Mouse (Mus musculus) ovary, postnatal 10 days (tissue): ENCODE measurements around the gene Ecpas.

Source experiments
- DNase-seq: peaks from one replicate; pipeline ENCODE4 v3.0.0; 2022; ENCODE audit warnings: low spot score

Ecpas gene

DNA sequence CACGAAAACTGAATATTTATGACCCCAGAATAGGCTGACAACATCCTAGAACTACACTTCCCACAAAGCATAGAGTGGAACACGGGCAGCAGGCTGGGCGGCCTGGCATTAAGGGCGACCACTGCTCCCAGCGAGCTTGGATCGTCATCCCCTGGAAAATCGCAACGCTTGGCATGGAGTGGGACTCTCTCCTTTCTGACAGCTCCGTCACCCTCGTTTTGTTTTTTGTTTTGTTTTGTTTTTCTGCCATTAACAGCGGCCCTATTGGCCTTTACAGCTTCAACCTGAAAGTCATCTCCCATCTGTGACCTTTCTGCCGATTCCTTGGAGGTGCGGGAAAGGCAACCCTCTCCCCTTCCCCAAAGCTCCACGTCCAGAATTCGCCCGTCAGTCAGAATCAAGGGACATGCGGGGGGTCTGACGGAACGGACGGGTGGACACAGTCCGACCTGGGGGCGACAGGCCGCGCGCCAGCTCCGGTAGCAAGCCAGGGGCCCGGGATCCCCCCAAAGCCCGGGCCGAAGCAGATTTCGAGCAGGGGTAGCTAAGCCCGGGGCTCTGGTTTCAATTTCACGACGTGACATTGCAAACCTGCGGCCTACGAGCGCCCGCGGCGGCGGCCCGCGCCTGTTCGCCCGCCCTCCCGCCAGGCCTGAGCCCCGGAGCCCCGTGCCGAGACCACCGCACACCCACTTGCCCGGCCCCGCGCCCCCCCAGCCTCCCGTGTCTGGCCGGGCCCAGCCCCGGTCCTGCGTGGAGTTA lies 1.3 kb downstream of the Ecpas start:
- DNase-seq = peak; percentile 52

DNA sequence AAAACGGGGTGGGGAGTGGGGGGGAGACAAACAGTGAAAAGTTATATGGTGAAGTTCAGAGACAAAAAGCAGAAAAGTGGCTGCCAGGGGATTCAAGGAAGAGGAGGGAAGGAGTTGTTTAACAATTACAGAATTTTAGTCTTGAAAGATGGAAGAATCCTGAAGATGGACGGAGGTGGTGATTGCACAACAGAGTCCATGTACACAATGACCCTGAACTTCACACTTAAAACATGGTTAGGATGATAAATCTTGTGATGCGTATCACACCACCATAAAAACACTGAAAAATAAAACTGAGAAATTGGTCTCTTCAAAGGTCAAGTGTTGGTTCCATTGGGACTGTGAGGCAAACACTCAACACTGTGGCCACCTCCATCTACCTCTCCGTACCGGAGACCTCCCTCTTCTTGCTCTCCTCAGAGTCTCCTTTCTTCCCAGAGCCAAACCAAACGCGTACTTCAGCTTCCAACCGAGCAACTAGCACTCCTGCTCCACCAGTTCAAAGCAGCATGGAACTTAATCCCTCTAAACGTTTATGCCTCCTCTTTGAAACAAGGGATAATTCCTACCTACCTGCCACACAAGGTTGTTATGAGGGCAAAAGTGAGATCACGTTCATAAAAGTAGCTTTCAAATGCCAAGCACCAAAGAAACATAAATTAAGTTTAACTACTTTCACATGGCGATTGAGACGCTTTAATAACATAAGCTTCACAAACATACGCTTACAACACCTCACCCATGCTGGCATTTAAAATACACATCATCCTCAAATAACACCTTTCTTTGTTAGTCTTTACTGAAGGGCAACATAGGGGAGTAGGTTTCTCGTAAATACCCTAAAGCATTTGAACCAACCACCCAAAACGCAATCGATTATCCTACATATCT lies 2.1 kb downstream of the Ecpas start:
- no peak for DNase-seq

DNA sequence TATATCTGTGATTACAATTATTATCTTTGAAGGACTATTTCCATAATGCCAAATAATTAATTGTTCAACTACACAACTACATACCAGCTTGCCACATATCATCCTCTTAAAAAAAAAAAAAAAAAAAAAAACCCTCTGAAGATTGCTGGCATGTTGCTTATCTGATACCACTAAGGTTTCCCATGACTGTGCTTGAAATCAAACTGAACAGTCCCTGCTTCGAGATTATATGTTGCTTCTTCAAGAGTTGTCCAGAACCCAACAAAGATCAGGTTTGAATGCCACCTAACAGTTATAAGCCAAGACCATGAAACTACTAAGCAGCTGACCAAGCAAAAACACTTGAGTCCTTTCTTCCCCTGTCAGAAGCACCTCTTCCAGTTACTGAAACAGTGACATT lies 5.1 kb downstream of the Ecpas start:
- no peak for DNase-seq

DNA sequence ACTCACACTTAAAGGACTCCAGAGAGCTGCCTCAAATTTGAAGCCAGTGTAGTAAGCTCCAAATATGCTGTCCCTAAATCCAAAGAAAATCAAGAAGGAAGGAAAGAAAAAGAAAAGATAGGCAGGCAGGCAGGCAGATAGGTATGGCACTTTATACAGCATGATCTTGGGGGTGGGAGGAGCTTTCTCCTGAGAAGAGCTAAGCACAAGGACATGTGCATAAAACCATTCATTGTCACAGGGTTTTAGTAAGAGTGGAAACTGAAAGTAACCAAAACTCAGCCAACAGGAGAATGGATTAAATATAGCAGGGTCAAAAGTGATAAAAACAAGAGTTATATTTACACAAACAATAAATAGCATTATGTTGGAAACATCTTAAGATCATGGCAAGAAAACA lies 14.2 kb downstream of the Ecpas start:
- no peak for DNase-seq

DNA sequence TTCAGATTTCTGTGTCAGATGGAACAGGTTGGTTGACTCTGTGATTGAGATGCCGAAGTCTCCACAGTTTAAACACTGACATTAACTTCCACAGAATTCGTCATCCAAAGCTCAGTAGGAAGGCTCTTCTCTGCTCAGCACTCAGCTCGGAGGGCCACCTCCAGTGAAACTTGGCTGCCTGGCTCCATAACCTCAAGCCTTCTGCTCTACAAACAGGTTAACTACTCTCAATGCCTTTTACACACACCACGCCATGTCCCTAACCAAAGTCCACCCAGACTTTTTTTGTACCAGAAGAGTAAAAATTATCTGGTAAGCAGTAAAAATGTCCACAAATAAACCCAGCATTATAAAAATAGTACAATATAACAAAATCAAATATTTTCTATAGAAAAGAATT lies 15.1 kb downstream of the Ecpas start:
- DNase-seq = no peak

DNA sequence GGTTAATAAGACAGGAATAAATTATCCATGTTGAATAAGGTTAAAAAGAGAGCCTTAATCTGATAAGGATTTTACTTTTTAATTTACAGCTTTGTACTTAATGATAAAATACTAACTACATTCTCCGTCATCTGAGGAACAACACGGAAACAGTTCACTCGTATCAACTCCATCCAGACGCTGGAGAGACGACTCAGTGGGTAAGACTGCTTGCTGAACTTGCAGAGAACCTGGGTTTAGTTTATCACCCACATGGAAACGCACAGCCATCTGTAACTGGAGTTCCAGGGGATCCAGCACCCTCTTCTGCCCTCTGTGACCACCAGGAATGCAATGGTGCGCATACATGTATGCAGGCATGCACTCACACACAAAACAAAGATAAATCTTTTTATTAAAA lies 18.1 kb downstream of the Ecpas start:
- no peak for DNase-seq

DNA sequence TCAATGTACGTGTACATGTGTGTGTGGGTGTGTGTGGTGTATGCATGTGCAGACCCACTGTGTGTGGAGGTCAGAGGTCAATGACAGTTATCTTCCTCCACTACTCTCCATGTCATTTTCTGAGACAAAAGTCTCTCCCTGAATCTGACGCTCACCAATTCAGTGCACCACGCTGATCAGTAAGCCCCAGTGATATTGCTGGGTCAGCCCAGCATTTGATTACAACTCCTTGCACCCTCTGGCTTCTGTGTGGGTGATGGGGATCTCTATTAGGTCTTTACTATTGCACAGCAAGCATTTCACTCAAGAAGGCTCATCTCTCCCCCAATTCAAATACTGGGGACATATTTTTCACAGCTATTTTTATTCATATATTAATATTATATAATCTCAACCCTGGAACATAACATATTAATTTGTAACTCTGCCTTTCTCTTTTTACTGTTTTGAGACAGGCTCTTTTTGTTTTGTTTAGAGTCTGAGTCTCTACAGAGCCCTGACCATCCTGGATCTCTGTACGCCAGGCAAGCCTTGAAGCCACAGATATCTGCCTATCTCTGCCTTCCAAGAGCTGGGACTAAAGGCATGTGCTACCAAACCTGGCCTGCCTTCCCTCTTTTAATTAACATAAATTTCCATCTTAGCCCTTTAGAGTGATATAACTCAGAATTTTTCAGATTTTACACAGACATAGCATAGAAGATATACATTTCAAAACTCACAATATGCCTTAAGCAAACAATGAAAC lies 22.3 kb downstream of the Ecpas start:
- no peak for DNase-seq

DNA sequence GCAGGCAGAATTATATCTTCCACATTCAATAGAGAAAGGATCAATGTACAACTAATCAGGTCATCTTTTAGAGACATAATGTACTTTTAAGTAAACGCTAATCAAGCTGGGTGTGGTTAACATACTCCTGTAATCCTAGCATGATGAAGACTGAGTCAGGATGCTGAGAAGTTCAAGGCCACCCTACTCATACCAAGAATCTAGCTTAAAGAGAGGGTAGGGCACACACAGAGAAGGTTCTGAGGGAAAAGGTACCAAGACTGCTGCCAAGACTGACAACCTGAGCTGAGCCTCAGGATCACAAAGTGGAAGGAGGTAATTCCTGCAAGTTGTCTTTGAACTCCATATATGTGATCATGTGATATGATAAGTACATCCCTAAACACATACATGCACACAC lies 24.0 kb downstream of the Ecpas start:
- DNase-seq = no peak

DNA sequence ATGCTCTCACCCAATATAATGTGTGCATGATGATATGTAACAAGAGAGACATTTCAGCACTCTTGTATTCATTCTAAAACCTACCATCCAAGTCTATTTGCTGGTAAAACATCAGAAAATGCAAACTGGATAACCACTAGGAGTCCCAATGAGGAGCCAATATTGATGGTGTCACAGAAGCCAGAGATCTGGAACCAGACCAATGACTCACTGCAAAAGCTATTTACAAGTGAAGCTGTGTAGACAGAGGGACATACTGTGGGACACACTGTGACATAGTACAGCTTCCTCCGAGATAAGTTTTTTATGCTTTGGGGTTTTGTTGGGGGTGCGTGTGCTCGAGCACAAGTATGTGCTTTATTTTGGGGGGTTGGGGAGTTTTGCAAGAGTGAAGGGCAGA lies 24.9 kb downstream of the Ecpas start:
- DNase-seq = no peak

DNA sequence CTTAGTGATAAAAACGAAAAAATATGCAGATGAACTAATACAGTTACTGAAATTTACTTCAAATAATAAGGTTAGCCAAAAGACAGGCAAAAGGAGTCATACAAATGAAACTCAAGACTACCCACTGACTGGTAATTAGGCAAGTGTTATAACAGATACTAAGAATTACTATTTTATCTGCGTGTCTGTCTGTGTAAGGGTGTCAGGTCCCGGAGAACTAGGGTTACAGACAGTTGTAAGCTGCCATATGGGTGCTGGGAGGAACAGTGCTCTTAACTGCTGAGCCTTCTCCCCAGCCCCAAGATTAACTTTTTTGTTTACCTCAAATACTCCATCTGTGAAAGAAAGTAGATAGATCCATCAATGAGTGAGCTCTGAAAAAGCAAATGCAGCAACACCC lies 25.8 kb downstream of the Ecpas start:
- DNase-seq = no peak

DNA sequence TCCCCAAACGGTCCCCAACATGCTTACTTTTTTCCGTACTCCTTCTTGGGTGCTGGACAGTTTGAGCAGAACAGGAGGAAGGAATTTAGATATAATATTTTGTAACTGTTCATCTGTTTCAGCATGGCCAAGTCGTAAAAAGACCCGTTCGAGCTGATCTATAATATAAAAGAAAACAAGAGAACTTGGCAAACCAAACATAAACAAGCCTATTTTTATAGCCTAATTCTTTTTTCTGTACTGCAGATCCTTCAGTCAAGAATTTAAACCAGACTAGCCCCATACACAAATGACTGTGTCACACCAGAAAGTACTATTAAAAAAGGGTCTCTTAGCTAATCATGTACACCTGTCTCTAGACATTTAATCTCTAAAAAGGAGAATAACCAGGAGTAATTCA lies 27.2 kb downstream of the Ecpas start:
- no peak for DNase-seq

DNA sequence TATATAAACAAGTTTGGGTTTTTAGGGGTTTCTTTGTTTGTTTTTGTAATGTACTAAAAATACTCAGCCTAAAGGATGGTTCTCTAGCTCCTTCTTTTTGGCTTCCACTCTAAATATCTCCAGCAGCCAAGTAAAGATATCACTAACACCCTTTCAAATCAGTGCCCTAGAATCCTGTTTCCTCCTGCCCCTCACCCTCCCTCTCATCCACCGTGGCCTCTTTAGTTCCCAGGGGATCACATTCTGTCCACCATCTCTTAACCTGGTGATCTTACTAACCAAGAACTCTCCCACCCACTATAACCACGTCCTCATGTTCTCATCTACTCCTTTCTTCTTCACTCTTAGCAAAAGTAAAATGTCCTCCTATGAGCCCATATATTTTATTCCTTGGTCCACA lies 28.7 kb downstream of the Ecpas start:
- no peak for DNase-seq

DNA sequence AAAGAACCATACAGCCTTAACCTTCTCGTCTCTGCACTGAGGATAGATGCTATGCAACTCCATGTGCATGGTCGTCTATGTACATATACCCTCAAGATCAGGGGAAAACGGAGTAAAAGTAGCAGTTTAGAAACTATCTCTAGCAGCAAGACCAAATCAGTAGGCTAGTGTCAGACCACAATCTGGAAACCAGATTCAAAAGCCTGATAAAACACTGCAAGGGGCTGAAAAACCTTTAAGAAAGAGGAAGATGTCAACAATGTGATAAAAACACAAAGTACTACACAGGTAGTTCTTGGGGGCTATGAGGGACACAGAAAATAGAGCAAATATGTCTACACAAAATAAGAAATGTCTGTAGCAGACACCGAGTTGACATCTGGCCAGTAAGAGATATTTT lies 38.2 kb downstream of the Ecpas start:
- DNase-seq = no peak

DNA sequence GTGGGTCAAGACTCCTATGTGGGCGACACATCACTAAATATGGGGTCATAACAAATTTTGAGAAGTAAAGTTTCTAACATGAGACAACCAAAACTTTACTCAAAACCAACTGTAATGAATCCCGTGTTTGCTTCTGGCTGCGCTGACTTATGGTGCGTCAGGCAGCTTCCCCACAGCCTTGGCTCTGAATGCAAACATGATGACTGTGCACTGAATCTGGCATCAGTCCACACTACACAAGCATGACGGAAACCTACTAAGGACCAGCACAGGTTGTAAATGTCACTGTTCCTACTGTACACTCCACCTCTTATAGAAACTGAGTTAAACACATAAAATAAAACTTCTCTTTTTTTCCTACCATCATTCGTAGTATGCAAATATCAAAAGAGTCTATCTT lies 45.3 kb downstream of the Ecpas start:
- no peak for DNase-seq

DNA sequence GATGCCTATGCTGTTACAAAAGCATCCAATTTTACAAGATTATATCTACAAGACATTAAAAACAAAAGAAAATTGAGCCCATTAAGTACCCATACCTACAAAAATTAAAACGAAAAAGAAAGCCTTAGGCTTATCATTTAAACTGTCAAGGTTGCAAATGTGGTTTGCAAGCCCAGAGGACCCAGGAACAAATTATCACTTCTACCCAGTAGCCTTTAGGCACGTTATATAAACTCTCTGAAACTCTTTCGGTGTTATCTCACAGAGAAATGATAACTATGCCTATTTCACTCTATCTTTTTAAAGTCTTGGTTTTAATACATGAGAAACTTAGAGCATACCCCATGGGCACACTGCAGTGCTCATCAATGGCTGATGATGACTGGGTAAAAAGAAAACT lies 79.6 kb downstream of the Ecpas start:
- no peak for DNase-seq

DNA sequence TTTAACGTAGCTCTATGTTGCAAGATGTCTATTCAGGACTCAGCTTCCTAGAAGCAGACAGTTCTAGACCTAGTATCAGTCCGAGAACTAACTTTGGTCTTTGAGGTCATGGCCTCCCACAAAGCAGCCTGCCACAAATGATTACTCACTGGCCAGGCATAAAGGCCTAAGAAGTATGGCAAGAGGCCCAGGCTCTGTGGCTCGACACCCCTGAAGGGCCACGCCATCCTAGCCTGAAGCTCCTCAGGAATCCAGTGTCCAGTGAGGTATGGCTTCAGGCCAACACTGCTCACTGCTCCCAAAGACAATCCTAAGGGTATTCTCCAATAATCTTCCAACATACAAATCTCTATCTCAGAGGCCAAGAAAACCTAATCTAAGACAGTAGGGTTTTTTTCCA lies 86.6 kb downstream of the Ecpas start:
- DNase-seq = no peak

DNA sequence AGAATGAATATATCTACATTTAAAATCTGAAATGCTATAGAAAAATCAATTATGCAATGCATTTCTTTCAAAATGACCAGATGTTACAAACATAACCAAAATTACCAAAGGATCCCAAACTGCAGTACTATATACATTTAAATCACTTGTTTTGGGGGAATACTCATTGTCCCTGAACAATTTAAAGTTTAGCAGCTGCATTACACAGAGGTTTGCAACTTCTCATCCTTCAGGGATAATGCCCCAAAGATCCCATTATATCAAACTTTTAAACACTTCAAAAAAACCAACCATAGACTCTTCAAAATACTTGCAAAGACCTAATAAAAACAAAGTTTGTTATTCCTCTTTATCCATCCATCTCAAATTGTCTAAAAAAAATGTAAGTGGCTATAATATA lies 124.9 kb downstream of the Ecpas start, which contains the start of gene Olfr267:
Gene Olfr267, minus strand, starts transcription at position 101 of the 400 bp plus-strand sequence.
- no peak for DNase-seq

DNA sequence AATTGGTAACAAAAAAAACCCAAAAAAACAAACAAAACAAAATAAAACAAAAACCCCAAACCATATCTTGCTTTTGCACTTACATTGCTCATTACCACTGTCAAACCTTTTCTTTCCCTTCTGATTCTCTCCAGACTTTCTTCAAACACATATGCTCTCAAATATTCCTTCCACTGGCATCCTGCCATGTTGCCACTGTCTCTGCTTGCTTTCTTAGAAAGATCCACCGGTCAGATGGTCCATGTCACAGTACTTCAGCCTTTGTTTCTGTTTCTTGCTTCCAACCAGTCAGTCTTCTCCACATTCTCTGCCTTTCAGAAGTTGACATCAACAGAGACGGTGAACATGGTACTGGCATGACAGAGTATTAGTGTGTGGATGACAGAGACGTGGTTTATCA lies 125.9 kb downstream of the Ecpas start:
- no peak for DNase-seq

DNA sequence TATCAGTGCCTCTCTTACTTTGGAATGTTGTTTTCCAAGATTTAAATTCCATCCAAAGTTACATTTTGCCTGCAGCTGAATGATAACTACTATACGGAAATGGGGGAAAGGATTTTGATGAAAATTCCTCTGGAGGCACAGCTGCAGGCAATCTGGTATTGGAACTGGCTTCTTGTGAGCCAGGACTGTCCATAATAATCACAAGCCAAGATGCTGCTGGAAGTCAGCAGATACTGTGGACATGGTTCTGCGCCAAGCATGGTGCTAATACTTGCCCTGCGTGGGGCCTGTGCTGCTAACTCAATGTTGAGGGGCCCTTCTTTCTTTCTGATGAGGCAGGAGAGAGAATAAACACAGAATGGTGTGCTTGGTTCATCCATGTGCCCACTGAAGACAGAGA lies 149.1 kb downstream of the Ecpas start:
- DNase-seq = no peak

DNA sequence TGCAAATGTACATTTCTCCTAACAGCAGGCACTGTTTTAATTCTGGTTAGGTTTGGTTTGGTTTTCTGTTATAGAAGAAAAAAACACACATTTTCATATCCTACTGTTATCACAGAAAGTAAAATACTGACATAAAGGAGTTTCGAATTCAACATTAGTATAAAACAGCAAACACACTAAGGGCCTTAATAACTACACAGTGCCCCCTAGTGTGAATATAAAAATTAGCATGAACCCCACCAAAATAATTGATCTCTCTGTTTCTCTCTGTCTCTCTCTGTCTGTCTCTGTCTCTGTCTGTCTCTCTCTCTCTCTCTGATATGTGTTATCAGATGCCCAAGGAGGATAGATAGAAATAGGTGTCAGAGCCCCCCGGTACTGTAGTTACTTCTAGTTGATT lies 163.0 kb downstream of the Ecpas start:
- DNase-seq = no peak

DNA sequence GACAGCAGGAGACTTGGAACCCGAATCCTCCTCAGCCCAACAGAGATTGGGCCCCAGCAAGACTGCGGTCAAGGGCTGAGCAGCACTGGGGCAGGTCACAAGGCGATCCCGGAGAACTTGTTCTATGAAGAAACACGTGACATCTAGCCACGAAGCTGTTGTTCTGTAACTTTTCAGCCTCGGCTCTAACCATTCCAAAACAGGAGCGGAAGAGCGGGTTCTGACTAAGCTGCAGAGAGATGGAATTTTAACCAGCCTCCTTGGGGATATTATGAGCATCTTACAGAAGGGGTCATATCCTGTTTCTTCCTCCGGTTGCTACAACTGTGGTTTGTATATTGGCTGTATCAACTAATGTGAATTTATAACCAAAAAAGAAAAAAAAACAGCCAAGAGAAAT lies 163.4 kb downstream of the Ecpas start:
- DNase-seq = no peak
